ENCODE assay signal across 19 mouse cellular contexts in the genomic region with DNA sequence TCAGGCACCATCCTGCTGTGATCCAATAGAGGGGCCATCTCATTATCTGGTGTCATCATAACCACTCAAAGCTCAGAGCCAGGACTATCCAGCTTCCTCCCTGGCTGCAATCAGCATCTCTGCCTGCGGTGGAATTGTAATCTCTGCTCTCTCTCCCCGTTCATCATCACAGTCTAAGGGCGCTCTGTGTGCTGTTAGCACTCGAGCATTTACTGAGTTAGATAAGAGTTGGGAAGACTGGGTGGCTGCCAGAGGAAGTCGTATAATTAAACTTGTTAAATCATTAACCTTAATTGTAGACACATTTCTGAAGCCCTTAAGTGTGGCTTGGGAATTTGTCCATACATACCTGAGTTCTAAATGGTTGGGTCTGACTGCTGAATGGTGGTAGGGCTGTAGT. TPM values are rescaled to one million over a fixed set of nuclear protein-coding genes. Genes with fewer than 3 reads are reported as not detected.
A peak's percentile ranks its signal among the peaks of the same experiment; 100 is the strongest.
DNase-seq lines count a peak whose midpoint lies in the region; ATAC-seq and TF ChIP-seq lines count a peak whose summit lies in the region.
"Had no signal": no experiment of that assay in that cellular context is flagged by ENCODE, and none has a peak within 500 bp of the region (broad histone marks: within the 10 kb centered on the region; RNA-seq: fewer than 3 reads in every experiment).

No protein-coding gene starts in this region.

- ATAC-seq in kidney, embryonic 15.5 days (replicated peaks; ENCODE audit: low FRiP score): no peak
- peak; percentile 77; the same call in 1 of the 2 replicates for ATAC-seq in intestine, embryonic 14.5 days (replicated peaks; ENCODE audit: low FRiP score, low TSS enrichment, low read depth)
- ATAC-seq: forebrain, embryonic 16.5 days had no signal

- H3K4me1 ChIP-seq in kidney, embryonic 15.5 days: peaks cover 12% of the 10 kb centered on the region; the same call in 1 of the 2 replicates
- no peaks in the 10 kb centered on the region for H3K4me1 ChIP-seq in intestine, embryonic 14.5 days (replicated peaks; ENCODE audit: control insufficient read depth, insufficient read depth, low read length)
- H3K4me1 ChIP-seq in kidney, adult 2 months (ENCODE audit: control insufficient read depth, insufficient read depth, low read length): no peaks in the 10 kb centered on the region
- H3K4me1 ChIP-seq in forebrain, embryonic 10.5 days: no peaks in the 10 kb centered on the region
- H3K4me1 ChIP-seq: midbrain, embryonic 12.5 days; neural tube, embryonic 15.5 days had no signal

- H3K9ac ChIP-seq in kidney, embryonic 15.5 days: no peak overlapping the region
- H3K9ac ChIP-seq in intestine, embryonic 14.5 days (ENCODE audit: low read length): no peak overlapping the region
- H3K9ac ChIP-seq: heart, embryonic 15.5 days; liver, embryonic 13.5 days; midbrain, embryonic 12.5 days; neural tube, embryonic 15.5 days had no signal

- TF ChIP-seq CTCF in kidney, adult 2 months (conservative IDR thresholded peaks at IDR 0.05; ENCODE audit: insufficient read depth, insufficient read length, low read depth, low read length): no peak

- DNase-seq in kidney, adult 18-20 months: peak; percentile 6
- no peak for DNase-seq in intestine, embryonic 14.5 days (ENCODE audit: low spot score)
- peak; percentile 39 for DNase-seq in kidney, adult 2 months
- DNase-seq in kidney, postnatal 36 days: peak; percentile 34 to 38
- no peak for DNase-seq in neural tube, embryonic 10.5 days (ENCODE audit: extremely low spot score, low spot score)
- DNase-seq in forebrain, embryonic 10.5 days (ENCODE audit: extremely low spot score, low spot score): no peak
- DNase-seq in heart, adult 9 months (ENCODE audit: low spot score in 2 of 2): no peak
- DNase-seq: adrenal gland, postnatal 10 days; cerebellum, adult 18-20 months; liver, embryonic 13.5 days; thymus, postnatal 4 days had no signal

- no peaks in the 10 kb centered on the region for H3K36me3 ChIP-seq in kidney, embryonic 15.5 days
- no peaks in the 10 kb centered on the region for H3K36me3 ChIP-seq in intestine, embryonic 14.5 days (ENCODE audit: control insufficient read depth, insufficient read depth, low read length)
- no peaks in the 10 kb centered on the region for H3K36me3 ChIP-seq in kidney, adult 2 months (ENCODE audit: control insufficient read depth, insufficient read depth, low read length)
- H3K36me3 ChIP-seq in forebrain, embryonic 10.5 days (replicated peaks): no peaks in the 10 kb centered on the region
- H3K36me3 ChIP-seq: G1E; heart, embryonic 15.5 days; liver, embryonic 13.5 days; midbrain, embryonic 12.5 days; neural tube, embryonic 15.5 days had no signal

- no peaks in the 10 kb centered on the region for H3K9me3 ChIP-seq in kidney, embryonic 15.5 days (replicated peaks)
- no peaks in the 10 kb centered on the region for H3K9me3 ChIP-seq in intestine, embryonic 14.5 days (ENCODE audit: control insufficient read depth, low read length)
- no peaks in the 10 kb centered on the region for H3K9me3 ChIP-seq in forebrain, embryonic 10.5 days
- H3K9me3 ChIP-seq: G1E; heart, embryonic 15.5 days; liver, embryonic 13.5 days; midbrain, embryonic 12.5 days; neural tube, embryonic 15.5 days had no signal

- H3K27ac ChIP-seq in kidney, embryonic 15.5 days: no peak overlapping the region
- no peak overlapping the region for H3K27ac ChIP-seq in intestine, embryonic 14.5 days (ENCODE audit: low read depth)
- H3K27ac ChIP-seq in kidney, adult 2 months (ENCODE audit: insufficient read depth, low read depth, low read length): no peak overlapping the region
- no peak overlapping the region for H3K27ac ChIP-seq in forebrain, embryonic 10.5 days
- H3K27ac ChIP-seq: heart, embryonic 15.5 days; liver, embryonic 13.5 days; macrophage; midbrain, embryonic 12.5 days; neural tube, embryonic 15.5 days had no signal

- H3K4me2 ChIP-seq in kidney, embryonic 15.5 days: no peak overlapping the region
- no peak overlapping the region for H3K4me2 ChIP-seq in intestine, embryonic 14.5 days (ENCODE audit: low read length)
- H3K4me2 ChIP-seq: heart, embryonic 15.5 days; liver, embryonic 13.5 days; midbrain, embryonic 12.5 days; neural tube, embryonic 15.5 days had no signal

- no peak overlapping the region for H3K4me3 ChIP-seq in kidney, embryonic 15.5 days (replicated peaks)
- H3K4me3 ChIP-seq in intestine, embryonic 14.5 days (ENCODE audit: low read depth, low read length): no peak overlapping the region
- no peak overlapping the region for H3K4me3 ChIP-seq in kidney, adult 2 months (ENCODE audit: insufficient read depth, low read depth, low read length)
- no peak overlapping the region for H3K4me3 ChIP-seq in forebrain, embryonic 10.5 days
- H3K4me3 ChIP-seq: erythroblast, embryonic 14.5 days; heart, embryonic 15.5 days; liver, embryonic 13.5 days; midbrain, embryonic 12.5 days; neural tube, embryonic 15.5 days had no signal

- H3K27me3 ChIP-seq in kidney, embryonic 15.5 days: no peaks in the 10 kb centered on the region
- H3K27me3 ChIP-seq in intestine, embryonic 14.5 days (replicated peaks; ENCODE audit: control insufficient read depth, insufficient read depth, low read length): no peaks in the 10 kb centered on the region
- H3K27me3 ChIP-seq in kidney, adult 2 months (replicated peaks; ENCODE audit: control insufficient read depth, insufficient read depth, low read length): no peaks in the 10 kb centered on the region
- no peaks in the 10 kb centered on the region for H3K27me3 ChIP-seq in forebrain, embryonic 10.5 days (ENCODE audit: poor library complexity, severe bottlenecking)
- H3K27me3 ChIP-seq: liver, embryonic 13.5 days; midbrain, embryonic 12.5 days; neural tube, embryonic 15.5 days had no signal

- TF ChIP-seq POLR2A in kidney, adult 2 months (IDR thresholded peaks at IDR 0.05; ENCODE audit: low read depth, low read length): no peak

- WGBS in kidney, embryonic 15.5 days: 26% methylated on average over 5 of the region's 5 CpGs
- 41% methylated on average over 5 of the region's 5 CpGs for WGBS in intestine, embryonic 14.5 days
- WGBS in kidney, adult 2 months: 22% methylated on average over 5 of the region's 5 CpGs
- WGBS in forebrain, embryonic 10.5 days: 77% methylated on average over 5 of the region's 5 CpGs

RNA-seq across cellular contexts. Expression of gene Cep68, which starts 29.5 kb away (rescaled TPM):
- polyA plus RNA-seq in kidney, embryonic 15.5 days (2015; fragmentation: Nextera tagmentation; extraction: Ambion mirVana): 35.0 and 38.6 TPM in 2 replicates
- 34.1 and 38.0 TPM in 2 replicates for polyA plus RNA-seq in intestine, embryonic 14.5 days (2014; fragmentation: Nextera tagmentation; extraction: Ambion mirVana)
- polyA plus RNA-seq in kidney, adult 2 months (2012; rRNA removed): 15.4 and 17.4 TPM in 2 replicates
- 43.2 and 45.3 TPM in 2 replicates for polyA plus RNA-seq in forebrain, embryonic 10.5 days (2016; fragmentation: Nextera tagmentation; extraction: Ambion mirVana)

RNA-seq across cellular contexts. Expression of gene Slc1a4, which starts 53.8 kb away (rescaled TPM):
- 10.0 and 10.1 TPM in 2 replicates for polyA plus RNA-seq in kidney, embryonic 15.5 days (2015; fragmentation: Nextera tagmentation; extraction: Ambion mirVana)
- polyA plus RNA-seq in intestine, embryonic 14.5 days (2014; fragmentation: Nextera tagmentation; extraction: Ambion mirVana): 17.2 and 18.2 TPM in 2 replicates
- polyA plus RNA-seq in kidney, adult 2 months (2012; rRNA removed): 5.2 and 7.7 TPM in 2 replicates
- 19.5 TPM in 2 replicates for polyA plus RNA-seq in forebrain, embryonic 10.5 days (2016; fragmentation: Nextera tagmentation; extraction: Ambion mirVana)

Comparison
In these comparisons a context has a peak if more than half of its experiments do, and no peak if none do; other contexts are left out.
1. DNase-seq: peak in kidney, adult 18-20 months (single experiment), kidney, adult 2 months (single experiment) and kidney, postnatal 36 days (2 of 2); none in intestine, embryonic 14.5 days (single experiment), neural tube, embryonic 10.5 days (single experiment), forebrain, embryonic 10.5 days (single experiment) and heart, adult 9 months (0 of 2).